Mouse (Mus musculus): ENCODE results near the gene Pgpep1.
A peak's percentile ranks its signal among the peaks of the same experiment; 100 is the strongest.

Pgpep1 gene

DNA sequence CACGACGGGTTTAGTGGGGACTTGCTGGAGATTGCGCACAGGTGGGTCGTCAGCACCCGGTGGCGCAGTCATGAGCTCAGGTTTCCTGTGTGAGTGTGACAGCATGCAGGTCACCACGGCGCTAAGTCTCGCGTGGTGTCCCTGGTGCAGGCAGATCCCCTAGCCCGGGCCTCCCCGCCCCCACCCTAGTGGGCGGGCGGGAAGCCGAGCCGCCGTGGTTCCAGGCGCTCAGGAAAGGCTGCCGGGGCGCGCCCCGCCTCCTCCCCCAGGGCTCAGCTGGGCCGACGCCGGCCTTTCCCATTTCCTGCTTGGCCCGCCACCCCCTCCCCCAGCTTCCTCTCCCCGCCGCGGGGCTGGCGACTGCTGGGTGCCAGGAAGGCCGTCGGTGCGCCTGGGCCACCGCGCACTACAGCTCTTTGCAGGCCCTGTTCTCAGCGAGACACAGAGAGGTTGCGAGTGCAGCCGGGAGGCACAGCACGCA lies 50.8 kb downstream of the Pgpep1 start:
- peak; percentile 85 to 90 for DNase-seq (ENCODE audit: low spot score in 2 of 2)

DNA sequence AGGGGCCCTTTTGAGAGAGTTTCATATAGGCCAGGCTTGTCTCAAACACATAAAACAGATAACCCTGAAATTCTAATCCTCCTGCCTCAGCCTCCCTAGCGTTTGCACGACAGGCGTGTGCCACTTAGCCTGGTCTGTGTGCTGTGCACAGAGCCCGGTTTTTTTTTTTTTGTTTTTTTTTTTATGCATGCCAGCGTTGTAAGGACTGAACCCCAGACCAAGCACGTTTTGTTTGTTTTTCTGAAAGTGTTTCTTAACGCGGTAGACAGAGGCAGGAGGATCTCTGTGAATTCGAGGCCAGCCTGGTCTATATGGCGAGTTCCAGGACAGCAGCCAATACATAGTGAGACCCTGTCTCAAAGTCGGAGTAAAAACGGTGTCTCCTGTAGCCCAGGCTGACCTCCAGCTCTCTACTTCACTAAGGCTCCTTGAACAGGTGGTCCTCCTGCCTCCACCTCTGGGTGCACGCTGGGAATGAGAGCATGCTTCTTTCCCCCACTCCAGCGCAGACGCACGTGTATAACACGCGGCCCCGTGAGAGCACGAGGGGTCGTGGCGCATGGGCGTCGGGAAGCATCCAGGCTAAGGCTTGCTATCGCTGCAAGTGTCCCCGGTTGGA lies 51.3 kb downstream of the Pgpep1 start, which contains the start of gene Ssbp4:
Gene Ssbp4, minus strand, starts transcription at position 124 of the 619 bp plus-strand sequence.
- no peak for DNase-seq (ENCODE audit: low spot score in 2 of 2)

DNA sequence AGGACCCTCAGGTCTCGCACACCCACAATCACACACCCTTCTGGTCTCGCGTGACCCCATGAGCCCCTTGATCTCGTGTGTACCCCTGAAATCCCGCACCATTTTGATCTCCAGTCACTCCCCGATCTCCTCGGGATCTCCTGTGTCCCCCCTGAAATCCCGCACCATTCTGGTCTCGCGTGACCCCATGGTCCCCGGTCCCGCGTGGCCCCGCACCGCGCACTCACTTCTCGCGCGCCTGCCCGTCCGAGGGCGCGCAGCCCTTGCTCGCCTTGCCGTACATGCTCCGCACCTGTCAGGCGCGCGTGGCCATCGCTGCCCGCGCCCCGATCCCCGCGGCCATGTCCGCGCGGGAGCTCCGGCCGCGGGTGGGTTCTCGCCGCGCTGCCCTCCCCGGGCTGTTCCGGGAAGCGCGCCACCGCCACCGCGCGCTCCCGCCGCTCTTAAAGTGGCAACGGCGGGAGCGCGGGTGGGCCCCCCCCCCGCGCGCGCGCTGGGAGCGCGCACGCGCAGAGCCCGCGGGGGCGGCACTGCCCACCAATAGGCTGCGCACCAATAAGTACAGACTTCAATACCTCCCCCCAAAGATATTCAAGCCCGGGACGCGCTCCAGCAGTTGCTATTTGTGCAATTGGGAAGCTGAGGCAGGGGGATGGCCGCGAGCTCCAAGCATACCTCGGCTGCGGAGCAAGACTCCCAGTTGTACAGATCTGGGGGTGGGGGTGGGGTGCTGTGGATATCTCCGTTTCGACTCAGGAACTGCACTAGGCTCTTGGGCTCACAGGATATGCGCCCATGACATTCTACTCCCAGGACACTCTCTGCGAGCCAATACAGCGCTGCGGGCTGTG lies 52.1 kb downstream of the Pgpep1 start:
- DNase-seq (ENCODE audit: low spot score in 2 of 2), result peak; percentile 31 to 34

DNA sequence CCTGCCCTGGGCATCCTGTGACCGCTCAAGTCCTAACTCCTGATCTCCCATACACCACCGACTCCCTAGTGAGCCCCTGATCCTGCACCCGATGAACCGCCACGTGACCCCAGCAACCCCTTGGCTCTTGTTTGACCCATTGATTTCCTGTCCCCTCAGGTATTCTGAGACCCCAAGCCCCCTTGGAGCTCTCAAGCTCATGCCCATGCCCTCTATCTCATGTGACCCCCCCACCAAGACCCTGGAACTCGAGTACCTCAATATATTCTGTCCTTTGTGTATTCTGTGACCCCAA lies 52.6 kb downstream of the Pgpep1 start:
- no peak for DNase-seq (ENCODE audit: low spot score in 2 of 2)

DNA sequence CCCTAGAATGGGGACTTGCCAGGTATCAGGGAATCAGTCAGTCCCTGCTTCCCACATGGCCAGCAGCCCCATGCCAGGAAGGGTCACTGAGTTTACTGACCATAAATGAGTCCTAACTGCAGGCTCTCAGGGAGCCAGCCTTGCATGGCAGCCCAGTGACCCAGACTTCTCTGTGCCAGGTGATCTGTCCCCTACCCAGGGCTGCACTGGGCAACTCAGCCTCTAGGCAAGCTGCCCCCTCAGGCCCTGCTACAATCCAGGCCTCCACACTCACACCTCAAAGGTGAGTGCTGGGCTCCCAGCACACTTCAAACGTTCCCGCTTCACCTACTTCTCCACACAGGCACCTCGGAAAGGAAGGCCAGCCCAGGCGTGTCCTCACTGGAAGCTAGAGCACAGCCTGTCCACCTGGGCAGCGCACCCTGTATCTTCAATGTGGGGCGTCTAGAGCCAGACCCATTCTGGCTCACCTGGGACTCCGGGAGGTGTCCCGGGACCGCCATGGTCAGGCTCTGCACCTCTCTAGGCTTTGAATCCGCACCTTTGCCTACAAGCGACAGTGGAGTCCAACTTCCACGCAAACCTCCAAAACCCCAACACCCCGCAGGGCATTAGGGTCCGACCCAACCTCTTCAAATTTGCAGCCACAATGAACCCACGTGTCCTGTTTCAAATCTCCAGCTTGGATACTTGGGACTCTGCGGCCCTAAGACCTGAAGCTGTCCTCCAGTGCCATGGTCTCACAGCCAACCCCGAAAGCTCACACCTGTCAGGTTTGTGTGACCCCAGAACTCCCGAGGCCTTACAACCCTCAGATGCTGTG lies 53.2 kb downstream of the Pgpep1 start:
- no peak for DNase-seq (ENCODE audit: low spot score in 2 of 2)

DNA sequence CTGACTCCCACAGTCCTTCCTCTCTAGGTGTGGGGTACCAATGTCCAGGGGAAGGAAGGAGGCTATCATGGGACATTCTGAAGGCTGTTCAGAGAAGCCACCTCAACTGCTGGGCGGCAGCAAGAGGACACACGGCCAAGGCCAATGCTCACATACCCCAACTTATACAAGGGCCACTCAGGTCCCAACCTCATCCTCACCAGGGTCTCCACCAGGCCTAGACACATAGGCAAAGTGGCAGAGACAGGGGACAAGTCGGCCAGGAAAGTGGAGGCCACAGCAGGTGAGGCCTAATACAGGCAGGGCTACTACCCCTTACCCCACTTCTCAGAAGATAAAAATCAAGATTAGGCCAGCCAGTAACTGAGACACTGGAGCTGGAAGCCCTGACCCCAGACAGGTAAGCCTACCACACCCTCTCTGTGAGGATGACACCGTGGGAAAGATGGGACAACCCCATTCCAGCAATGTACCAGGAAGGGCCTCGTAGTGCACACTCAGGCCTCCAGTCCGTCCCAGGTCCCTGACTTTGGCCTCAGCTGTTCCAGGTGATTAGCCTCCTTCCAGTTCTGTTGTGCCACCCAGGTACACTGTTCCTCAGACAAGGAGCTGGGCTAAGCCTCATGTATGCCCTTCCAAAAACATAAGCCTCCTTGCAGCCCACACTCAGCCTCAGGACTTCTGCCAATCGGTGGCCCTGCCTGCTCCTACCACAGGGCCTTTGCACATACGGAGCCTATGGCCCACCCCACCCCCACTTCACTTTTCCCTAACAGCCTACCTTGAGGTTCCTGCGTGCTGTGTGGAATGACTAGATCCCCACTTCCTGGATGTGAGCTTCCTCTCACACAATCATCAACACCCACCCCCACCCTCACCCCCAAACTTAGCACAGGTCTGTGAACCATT lies 54.1 kb downstream of the Pgpep1 start:
- no peak for DNase-seq (ENCODE audit: low spot score in 2 of 2)

DNA sequence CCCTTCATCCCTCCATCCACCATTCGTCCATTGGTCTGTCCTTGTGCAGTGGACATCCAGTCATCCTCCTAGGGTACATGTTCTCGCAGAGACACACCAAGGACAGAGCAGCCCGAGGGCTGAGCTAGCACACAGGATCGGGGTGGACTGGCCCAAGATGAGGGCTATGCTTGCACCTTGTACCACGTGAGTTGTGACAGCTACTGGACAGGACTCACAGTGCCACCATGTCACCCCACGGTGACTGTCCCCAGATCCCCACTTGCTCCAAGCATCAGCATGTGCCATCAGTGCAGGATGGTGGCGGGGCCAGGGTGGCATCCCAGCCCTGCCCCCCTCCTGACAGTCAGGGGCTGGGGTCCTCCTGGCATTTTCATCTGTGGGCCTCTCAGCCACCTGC lies 55.6 kb downstream of the Pgpep1 start:
- no peak for DNase-seq (ENCODE audit: low spot score in 2 of 2)

DNA sequence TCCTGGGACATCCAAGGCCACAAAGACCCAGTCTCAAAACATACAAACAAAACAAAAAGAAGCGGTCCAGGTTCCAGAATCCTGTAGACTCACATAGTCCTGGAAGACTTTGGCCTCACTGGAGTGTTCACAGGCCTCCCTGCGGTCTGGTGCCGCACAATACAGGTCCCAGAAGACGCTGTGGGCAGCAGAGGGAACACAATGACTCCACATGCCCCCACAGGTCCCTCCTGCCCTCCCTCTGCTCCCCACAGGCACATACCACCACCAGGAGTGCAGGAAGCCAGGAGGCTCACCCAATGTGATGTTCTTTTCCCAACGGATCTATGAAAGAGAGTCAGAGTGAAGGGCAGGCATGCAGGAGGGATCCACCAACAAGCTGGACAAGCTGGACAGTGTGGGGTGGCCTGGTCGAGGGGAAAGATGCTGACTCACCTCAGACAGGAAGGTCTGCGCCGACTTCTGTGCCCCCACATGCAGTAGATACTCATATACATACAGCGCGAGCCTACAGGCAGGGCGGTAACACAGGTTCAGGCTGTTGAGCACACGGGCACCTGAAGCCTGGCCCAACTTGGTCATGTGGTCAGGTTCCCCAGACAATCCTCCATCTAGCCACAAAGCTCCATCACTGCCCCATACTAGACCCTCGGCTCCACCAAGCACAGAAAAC lies 57.9 kb downstream of the Pgpep1 start:
- DNase-seq (ENCODE audit: low spot score in 2 of 2), result no peak

DNA sequence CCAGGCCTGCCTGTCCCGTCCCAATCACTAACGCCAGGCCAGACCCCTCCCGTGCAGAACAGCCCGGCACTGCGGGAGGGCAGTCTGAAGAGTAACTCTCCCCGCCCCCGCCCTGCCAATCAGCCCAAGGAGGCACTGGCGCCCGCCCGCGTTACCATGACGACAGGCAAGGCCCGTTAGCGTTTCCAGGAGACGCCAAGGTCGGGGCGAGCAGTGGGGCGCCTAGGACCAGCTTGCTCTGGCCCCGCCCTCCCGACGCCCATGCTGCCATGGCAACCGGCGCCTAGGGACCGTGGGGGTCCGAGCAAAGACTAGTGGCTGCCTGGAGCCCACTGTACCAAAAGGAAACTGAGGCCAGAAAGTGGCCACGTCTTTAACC lies 58.9 kb downstream of the Pgpep1 start:
- DNase-seq (ENCODE audit: low spot score in 2 of 2), result peak; percentile 61 to 73

DNA sequence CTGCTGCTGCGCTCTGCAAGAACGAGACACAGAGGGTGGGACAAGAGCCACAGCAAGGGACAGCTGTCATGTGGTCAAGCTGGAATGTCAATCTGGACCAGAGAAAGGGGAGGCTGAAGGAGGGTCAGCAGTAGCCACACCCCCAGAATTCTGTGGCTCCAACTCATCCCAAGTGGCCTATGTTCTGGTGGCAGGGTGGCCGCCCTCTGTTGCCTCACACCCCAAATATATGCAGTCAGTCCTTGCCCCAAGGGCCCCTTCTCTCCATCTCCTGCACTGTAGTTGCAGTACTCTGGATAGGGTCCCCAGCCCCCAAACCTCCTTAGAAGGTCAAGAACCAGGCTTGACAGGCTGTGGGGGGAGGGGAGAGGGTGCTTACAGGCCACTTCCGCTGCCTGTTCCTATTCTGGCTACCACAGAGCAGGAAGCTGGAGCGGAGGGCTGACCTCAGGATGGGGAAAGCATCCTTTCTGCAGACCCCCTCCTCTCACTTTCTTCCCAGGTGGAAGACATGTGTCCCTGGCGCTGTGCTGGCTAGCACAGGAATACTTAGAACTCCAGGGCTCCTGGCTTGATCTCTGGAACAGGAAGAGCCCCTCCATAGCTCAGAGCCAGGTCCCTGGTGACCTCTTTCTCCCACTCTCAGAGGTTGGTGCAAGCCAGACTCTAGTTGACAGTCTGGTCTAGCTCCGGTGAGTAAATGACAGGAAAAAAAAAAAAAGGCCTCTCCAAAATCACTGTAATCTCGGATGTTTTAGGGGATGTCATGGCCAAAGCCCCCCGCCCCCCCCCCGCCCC lies 59.5 kb downstream of the Pgpep1 start:
- DNase-seq (ENCODE audit: low spot score in 2 of 2), result no peak

DNA sequence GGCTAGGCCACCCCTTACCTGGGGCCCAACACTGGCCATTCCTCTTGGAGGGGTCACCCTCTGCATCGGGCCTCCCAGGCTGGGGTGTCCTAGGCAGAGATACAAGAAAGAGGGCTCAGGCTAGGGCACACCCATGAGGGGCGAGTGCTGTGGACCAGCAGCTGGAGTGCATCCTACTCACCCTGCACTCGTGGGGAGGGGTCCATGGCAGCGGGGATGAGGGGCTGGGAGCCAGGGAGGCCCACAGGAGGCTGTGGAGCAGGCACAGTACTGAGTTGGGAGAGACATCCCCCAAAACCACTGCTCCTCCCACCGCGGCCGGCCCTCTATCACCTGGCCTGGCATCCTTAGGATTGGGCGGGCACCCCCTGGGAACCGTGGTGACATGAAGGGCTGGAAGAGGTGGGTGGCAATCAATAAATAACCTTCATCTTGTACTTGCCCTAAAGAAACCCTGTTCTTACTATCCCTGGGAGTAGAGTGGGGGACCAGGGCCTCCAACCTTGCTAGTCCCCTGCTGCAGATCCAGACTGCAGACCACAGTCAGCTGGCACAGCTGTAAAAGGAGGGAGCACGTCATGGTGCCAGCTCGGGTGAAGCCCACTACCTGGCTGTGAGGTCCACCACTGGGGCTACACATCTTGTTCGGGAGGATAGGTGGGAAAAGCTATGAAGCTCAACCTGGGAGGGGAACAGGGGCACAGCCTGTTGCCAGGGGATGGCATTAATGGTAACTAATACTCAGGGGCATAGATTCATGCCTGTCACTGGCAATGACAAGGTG lies 60.5 kb downstream of the Pgpep1 start:
- DNase-seq (ENCODE audit: low spot score in 2 of 2), result no peak

DNA sequence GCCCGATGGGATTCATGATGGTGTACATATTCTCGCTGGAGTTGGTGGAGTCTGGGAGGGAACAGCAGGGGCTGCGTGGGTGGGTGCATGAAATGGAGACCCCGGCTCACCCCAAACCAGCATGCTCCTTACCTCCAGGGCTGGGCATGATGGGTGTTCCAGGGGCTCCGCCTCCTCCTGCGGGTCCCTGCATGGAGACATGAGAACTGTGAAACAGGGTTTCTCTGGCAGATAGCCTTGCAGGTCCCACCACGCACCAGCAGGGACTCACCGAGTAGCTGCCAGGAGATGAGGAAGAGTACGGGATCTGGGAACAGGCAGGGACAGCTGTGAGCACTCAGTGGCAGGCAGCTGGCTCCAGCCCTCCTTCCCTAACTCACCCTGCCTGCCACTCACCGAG lies 61.5 kb downstream of the Pgpep1 start:
- no peak for DNase-seq (ENCODE audit: low spot score in 2 of 2)

DNA sequence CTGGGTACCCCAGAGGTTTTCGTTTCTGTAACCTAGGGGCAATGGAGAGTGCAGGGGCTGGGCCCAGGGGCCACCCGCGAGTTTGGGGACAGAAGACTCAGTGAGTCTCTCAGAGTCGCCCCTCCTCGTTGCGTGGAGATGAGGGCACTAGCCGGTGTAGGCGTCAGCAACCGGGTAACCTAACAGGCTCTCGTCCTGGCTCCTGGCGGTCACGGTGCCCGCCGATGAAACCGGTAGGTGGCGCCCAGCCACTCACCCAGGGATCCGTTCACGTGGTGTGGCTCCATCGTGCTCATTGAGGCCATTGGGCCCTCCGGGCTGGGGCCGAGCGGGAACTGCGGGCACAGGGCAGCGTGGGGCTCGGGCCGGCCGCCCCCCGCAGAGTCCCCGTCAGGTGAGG lies 61.9 kb downstream of the Pgpep1 start:
- no peak for DNase-seq (ENCODE audit: low spot score in 2 of 2)

DNA sequence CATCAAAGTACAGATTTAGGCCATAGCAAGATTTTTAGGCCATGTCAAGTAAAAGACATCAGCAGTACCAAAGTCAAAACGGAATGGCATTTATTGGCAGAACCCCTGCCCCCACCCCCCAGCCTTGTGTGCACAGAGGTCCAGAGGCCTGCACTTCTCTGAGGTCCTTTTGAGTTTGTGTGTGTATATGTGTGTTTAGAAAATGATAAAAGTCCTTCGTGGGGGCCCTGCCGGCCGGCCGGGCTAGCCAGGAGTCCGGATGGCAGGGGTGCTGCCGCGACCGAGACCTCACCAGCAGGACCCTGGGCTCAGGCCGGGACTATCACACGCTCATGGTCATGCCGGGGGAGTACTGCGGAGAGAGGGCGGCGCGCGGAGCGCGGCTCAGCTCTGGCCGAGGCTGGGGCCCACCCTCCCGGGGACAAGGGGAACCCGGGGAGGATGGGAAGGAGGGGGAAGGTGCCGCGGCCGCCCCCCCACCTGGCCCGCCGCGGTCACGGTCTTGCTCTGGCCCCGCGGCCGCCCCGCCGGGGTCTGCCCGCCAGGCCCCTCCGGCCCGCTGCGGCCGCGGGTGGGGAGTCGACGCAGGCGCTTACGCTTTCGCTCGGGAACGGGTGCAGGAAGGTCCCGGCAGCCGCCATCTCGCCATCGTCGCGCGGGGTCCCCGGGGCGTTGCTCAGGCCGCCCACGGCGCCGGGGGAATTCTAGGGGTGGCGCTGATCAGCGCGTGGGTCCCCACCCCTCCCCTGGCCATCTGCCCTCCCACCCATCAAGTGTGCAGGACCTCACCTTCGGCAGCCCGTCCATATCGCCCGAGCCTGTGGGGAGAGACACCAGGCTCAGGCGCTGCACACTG lies 62.5 kb downstream of the Pgpep1 start:
- no peak for DNase-seq (ENCODE audit: low spot score in 2 of 2)

DNA sequence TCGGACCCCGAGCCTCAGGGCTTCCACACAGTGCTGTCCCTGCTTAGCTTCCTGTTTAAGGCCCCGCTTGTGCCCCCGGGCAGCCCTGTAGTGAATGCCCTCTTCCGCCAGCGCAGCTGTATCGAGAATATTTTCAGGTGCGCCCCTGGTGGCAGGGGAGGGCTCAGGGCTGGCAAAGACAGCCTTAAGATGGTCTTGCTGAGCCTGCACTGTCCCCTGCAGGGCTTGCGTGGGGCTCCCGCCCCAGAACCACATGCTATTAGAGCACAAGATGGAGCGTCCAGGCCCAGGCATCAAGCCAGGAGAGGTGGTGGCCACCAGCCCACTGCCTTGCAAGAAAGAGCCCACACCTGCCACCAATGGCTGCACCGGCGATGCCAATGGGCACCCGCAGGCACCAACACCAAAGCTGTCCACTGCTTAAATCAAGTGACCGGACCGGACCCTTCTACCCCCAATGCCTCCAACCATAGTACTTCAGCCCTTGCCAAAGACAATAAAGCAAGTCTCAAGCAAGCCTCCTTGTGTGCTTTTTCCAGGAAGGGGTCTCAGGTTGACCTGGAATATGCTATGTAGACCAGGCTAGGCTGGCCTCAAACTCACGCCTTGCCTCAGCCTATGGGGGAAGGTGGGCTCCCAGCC lies 63.3 kb downstream of the Pgpep1 start:
- DNase-seq (ENCODE audit: low spot score in 2 of 2), result peak; percentile 33 to 59
